In genomic region chr12:90236093-90236492, GRCm38 (mm10) we compare ENCODE assay signal across 20 mouse cellular contexts.
A peak's percentile ranks its signal among the peaks of the same experiment; 100 is the strongest.
DNase-seq lines count a peak whose midpoint lies in the region; ATAC-seq lines count a peak whose summit lies in the region.
"Had no signal": no experiment of that assay in that cellular context is flagged by ENCODE, and none has a peak within 500 bp of the region (broad histone marks: within the 10 kb centered on the region; RNA-seq: fewer than 3 reads in every experiment).

No protein-coding gene starts in this region.

- H3K9ac ChIP-seq in embryonic facial prominence, embryonic 14.5 days (ENCODE audit: low read depth, low read length), result no peak overlapping the region
- H3K9ac ChIP-seq: heart, embryonic 15.5 days; limb, embryonic 15.5 days had no signal

- no peaks in the 10 kb centered on the region for H3K4me1 ChIP-seq in embryonic facial prominence, embryonic 14.5 days (ENCODE audit: control insufficient read depth, insufficient read depth, low read length)
- no peaks in the 10 kb centered on the region for H3K4me1 ChIP-seq in embryonic facial prominence, embryonic 10.5 days
- H3K4me1 ChIP-seq in midbrain, embryonic 10.5 days, result no peaks in the 10 kb centered on the region
- H3K4me1 ChIP-seq: forebrain, embryonic 10.5 days; heart, embryonic 15.5 days; hindbrain, embryonic 10.5 days; limb, embryonic 15.5 days had no signal

- no peaks in the 10 kb centered on the region for H3K36me3 ChIP-seq in embryonic facial prominence, embryonic 14.5 days (ENCODE audit: control insufficient read depth, insufficient read depth, low read length)
- no peaks in the 10 kb centered on the region for H3K36me3 ChIP-seq in embryonic facial prominence, embryonic 10.5 days (replicated peaks)
- H3K36me3 ChIP-seq in midbrain, embryonic 10.5 days, result no peaks in the 10 kb centered on the region
- H3K36me3 ChIP-seq: forebrain, embryonic 10.5 days; heart, embryonic 15.5 days; hindbrain, embryonic 10.5 days; limb, embryonic 15.5 days had no signal

- no peak overlapping the region for H3K4me3 ChIP-seq in embryonic facial prominence, embryonic 14.5 days (ENCODE audit: low read depth, low read length)
- no peak overlapping the region for H3K4me3 ChIP-seq in embryonic facial prominence, embryonic 10.5 days
- H3K4me3 ChIP-seq in midbrain, embryonic 10.5 days, result no peak overlapping the region
- H3K4me3 ChIP-seq: forebrain, embryonic 10.5 days; heart, embryonic 15.5 days; hindbrain, embryonic 10.5 days; limb, embryonic 15.5 days had no signal

- no peaks in the 10 kb centered on the region for H3K9me3 ChIP-seq in embryonic facial prominence, embryonic 14.5 days (ENCODE audit: control insufficient read depth, low read length)
- no peaks in the 10 kb centered on the region for H3K9me3 ChIP-seq in embryonic facial prominence, embryonic 10.5 days
- H3K9me3 ChIP-seq in midbrain, embryonic 10.5 days (replicated peaks), result no peaks in the 10 kb centered on the region
- H3K9me3 ChIP-seq: forebrain, embryonic 10.5 days; heart, embryonic 15.5 days; hindbrain, embryonic 10.5 days; limb, embryonic 15.5 days had no signal

- no peak for ATAC-seq in embryonic facial prominence, embryonic 14.5 days (ENCODE audit: low read depth)
- ATAC-seq in common myeloid progenitor, adult 5-6 weeks (replicated peaks; ENCODE audit: low read depth, poor library complexity, severe bottlenecking), result peak; percentile 95
- peak; percentile 80 for ATAC-seq in megakaryocyte progenitor cell, adult 5-6 weeks (replicated peaks; ENCODE audit: poor library complexity)
- ATAC-seq: hindbrain, postnatal 0 days; midbrain, embryonic 16.5 days had no signal

- H3K4me2 ChIP-seq in embryonic facial prominence, embryonic 14.5 days (ENCODE audit: low read depth, low read length), result no peak overlapping the region
- H3K4me2 ChIP-seq: heart, embryonic 15.5 days; limb, embryonic 15.5 days had no signal

- H3K27me3 ChIP-seq in embryonic facial prominence, embryonic 14.5 days (replicated peaks; ENCODE audit: control insufficient read depth, insufficient read depth, low read length), result no peaks in the 10 kb centered on the region
- no peaks in the 10 kb centered on the region for H3K27me3 ChIP-seq in embryonic facial prominence, embryonic 10.5 days (replicated peaks; ENCODE audit: low read depth, poor library complexity, severe bottlenecking)
- H3K27me3 ChIP-seq in midbrain, embryonic 10.5 days (ENCODE audit: low read depth, poor library complexity, severe bottlenecking), result no peaks in the 10 kb centered on the region
- H3K27me3 ChIP-seq: heart, embryonic 15.5 days had no signal

- WGBS in embryonic facial prominence, embryonic 14.5 days, result 68% methylated on average over 5 of the region's 5 CpGs
- WGBS in embryonic facial prominence, embryonic 10.5 days, result 90% methylated on average over 5 of the region's 5 CpGs
- WGBS in midbrain, embryonic 10.5 days, result 94% methylated on average over 5 of the region's 5 CpGs

- no peak overlapping the region for H3K27ac ChIP-seq in embryonic facial prominence, embryonic 14.5 days (replicated peaks; ENCODE audit: low read depth, low read length)
- H3K27ac ChIP-seq in embryonic facial prominence, embryonic 10.5 days (replicated peaks), result no peak overlapping the region
- H3K27ac ChIP-seq in midbrain, embryonic 10.5 days (replicated peaks), result no peak overlapping the region
- H3K27ac ChIP-seq: forebrain, embryonic 10.5 days; heart, embryonic 15.5 days; hindbrain, embryonic 10.5 days; hindbrain, postnatal 0 days; limb, embryonic 15.5 days had no signal

- peak; percentile 40 for DNase-seq in embryonic facial prominence, embryonic 14.5 days (ENCODE audit: low spot score)
- DNase-seq in embryonic facial prominence, embryonic 10.5 days (ENCODE audit: low spot score), result no peak
- DNase-seq in hindlimb bud, embryonic 11.5 days (ENCODE audit: extremely low spot score, low read depth, low spot score), result peak; percentile 69
- DNase-seq in heart, adult 11 months, result no peak
- DNase-seq in midbrain, embryonic 10.5 days (ENCODE audit: low spot score), result no peak
- DNase-seq: cerebellum, adult 18-20 months; cerebellum, postnatal 36 days; gastrocnemius, postnatal 14 days; kidney, adult 11 months; kidney, postnatal 25 days; layer of hippocampus, adult 9-11 months; lung, postnatal 14 days had no signal

Comparison
In these comparisons a context has a peak if more than half of its experiments do, and no peak if none do; other contexts are left out.
1. DNase-seq: peak in embryonic facial prominence, embryonic 14.5 days (single experiment) and hindlimb bud, embryonic 11.5 days (single experiment); none in embryonic facial prominence, embryonic 10.5 days (single experiment), heart, adult 11 months (single experiment) and midbrain, embryonic 10.5 days (single experiment).